Mouse (Mus musculus) skeletal muscle tissue, adult 2 months (tissue): ENCODE data around the gene Grm4.

Source experiments
- DNase-seq: peaks from one replicate; pipeline ENCODE4 v3.0.0-alpha.2; 2012; ENCODE audit warnings: low read depth, low spot score

Grm4 gene

DNA sequence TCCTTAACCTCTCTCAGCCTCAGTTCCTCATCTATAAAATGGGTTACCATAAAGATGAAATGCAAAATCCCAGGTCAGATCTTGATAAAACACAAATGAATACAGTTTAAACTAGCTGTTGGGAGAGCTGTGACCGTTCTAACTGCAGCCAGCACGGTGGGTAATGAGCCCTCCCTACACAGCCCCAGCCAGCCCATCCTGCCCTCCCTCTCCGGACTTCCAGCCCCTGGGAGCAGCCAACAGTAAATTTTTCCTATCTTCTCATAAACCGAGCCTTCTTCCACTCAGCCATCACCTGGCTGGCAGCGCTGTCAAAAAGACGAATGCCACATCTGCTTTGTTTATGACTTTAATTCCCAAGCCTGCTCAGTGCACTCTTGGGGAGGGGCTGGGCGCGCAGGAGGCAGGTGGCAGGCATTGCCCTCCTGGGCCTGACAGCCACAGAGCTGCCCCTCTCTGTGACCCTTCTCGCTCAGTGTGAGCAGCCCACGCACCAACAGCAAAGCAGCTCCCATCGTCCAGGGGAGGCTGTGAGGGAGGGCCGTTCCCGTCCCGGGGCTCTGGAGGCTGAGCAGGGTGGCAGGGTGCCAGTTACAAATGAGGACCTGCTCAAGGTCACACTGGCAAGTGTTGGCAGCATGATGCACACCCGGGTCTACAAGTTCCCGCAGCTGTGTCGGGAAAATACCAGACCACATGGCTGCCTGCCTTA lies 75.7 kb downstream of the Grm4 start:
- DNase-seq = no peak

DNA sequence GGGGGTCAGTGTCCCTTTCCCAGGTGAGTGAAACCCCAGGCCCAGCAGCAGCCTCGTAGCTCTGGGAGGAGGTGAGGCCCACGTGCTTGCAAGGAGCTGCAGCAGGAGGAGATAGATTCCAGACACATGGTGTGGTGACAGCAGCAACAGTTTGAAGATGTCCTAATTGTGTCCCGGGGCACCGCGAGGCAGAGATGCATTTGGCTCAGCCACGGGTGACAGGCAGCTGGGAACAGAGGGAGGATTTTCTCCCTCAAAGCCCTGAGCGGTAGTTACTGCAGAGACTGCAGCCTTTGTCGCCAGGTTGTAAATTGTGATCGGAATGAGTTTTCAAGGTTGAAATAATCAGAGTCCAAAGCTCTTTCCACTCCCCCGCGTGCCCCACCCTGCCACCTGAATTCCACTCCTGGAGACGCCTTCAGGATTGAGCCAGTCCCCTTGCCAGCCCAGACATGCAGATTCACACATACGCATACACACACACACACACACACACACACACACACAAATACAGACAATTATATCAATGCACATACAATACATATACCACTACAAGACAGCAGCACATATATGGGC lies 78.6 kb downstream of the Grm4 start:
- no peak for DNase-seq

DNA sequence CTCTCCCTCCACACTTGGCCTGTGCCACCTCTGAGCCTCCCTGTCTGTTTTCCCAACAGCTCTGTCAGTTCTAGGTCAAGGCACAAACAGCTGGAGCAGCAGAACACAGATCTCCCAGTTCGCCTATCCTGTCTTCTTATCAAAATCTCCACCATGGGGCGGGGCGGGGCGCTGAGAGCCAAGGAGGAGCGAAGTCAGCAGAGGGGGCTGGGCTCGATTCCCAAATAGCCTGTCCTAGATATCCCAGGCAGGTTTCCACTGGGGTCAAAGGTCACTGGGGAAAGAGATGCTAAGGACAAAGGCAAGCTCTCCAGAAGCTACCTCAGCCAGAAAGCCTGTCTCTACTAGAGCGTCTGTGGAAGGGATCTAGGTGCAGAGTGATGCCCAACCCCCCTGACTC lies 79.4 kb downstream of the Grm4 start:
- DNase-seq = no peak

DNA sequence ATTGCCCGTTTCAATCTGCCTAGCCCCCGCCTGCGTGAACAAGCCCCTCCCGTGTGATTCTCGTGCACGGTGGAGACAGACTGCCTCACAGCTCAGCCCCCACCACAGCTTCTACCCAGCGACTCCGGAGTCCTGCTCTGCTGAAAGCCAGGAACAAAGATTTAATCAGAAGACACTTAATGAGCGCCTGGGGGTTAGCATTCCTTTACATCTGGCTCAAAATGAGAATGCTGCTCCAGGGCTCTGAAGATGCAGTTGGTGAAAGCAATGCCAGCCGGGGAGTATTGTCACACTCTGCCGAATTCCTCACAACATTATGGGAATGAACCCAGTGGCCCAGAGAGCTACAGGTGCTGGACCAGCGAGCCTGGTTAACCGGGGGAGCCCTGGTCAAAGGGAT lies 85.4 kb downstream of the Grm4 start:
- DNase-seq = no peak

DNA sequence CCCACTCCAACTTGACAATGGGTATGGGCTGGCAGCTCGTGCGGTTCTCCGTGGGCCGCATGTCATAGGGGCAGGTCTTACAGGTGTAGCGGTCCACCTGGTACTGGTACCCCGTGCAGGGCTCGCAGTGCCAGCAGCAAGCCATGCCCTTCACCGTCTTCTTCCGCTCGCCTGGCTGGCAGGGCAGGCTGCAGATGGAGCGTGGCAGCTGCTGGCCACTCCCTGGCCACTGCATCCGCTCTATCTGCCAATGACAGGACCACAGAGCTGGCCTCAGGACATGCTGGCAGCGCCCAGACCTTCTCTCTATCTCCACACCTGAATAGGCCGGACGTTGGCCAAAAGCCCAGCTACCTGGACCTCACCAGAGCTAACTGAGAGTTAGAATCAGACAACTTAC lies 86.0 kb downstream of the Grm4 start:
- no peak for DNase-seq

DNA sequence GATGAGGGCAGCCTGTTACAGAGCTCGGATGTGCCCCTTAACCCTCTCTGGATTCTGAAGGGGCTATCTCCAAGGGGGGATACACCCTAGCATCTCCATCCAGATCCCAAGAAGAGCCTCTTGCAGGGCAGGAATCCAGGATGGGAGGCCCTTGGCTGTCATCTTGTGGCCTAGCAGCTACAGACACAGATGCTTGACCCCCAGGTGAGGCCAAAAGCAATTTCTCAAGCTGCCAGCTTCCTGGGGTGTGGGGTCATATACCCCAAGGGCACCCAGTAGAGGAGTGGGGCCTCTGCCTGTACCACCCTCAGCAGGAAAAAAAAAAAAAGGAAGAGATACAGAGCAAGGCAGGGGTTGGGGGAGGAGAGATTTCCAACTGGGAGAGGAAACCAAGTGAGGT lies 87.1 kb downstream of the Grm4 start:
- DNase-seq = no peak

DNA sequence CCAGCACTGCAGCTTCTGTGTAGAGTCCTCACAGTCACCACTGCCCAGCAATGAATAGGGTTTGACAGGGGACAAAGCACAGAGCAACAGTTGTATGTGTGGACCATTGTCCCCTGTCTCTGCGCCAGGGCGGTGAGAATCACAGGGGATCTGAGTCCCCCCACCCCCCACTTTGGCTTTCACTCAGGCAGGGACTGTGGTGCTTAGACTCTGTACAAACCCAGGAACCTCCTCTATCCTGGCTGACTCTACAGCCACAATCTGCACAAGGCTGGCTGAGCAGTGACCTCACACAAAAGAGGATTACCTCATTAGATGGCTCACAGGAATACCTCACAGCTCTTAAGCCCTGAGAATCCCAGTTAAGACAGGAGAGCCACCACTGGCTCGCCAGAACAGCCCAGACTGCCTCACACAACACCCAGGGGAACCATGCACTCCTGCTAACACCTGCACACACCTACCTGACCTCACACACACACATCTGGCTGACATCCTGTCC lies 88.0 kb downstream of the Grm4 start:
- no peak for DNase-seq

DNA sequence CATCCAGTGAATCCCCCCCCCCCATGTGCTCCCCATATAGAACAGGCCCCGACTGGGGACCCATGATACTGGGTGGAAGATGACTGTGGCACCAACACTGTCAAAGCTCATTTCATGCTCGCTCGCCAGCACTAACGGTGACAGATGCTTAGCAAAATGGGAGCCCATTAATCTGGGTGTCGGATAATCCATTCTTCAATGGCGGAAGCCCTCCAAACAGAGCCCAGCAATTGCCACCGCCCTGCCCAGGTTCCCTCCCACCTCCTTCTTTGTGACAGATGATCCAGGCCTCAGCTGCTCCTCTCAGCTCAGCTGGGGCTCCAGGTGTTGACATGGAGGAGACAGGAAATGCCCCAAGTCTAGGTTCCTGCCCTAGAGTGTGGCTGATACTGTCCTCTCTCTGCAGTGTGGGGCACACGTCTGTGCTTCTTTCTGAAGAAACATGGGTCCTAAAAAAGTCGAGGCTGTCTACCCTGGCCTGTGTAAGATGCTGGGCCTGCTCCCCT lies 89.0 kb downstream of the Grm4 start:
- no peak for DNase-seq

DNA sequence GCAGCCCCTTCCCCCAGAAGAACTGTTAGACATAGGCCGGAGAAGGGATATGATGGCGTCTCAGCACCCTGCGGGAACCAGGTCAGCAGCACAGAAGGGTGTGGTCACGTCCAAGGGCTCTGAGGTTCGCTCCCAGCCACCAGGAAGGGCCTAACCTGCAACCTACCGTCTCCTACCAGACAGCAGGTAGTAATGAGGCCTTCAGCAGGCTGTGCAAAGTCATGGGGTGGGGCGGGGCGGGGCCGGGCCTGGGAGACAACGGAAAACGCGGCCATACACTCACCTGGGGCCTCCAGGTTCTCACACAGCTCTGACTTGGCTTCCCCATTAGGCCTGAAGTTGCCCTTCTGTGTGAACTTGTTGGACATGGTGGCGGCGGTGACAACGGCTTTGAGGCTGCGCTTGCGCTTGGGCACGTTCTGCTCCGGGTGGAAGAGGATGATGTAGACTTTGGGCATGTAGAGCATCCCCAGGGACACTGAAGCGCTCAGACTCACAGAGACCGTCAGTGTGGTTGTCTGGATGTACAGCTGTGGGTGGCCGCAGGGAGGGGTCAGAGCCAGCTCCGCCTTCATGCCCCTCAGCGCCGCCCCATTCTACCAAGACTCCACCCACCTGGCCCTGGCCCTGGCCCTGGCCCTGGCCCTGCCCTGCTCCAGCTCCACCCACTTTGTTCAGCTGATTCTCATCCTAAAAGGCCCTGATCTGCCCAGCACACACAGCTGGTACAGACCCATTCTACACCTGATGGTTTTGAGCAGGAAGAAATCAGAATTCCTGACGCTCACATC lies 90.0 kb downstream of the Grm4 start:
- DNase-seq = no peak

DNA sequence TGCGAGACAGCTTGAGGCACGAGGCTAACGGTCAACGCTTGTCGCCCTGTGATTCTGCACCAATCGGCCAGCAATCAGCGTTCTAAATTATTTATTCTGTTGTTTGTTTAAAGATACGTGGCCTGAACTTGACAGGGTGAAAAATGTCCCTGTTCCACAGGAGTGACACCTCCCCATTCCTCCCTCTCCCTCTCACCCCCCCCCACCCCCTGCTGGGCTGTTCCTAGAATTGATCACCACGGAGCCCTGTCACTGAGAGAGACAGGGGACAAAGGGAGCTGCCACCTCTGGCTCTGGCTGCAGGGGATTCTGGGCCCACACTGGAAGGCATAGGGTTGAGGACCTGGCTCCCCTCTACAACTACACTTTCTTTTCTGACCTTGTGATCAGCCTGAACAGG lies 91.4 kb downstream of the Grm4 start:
- no peak for DNase-seq

DNA sequence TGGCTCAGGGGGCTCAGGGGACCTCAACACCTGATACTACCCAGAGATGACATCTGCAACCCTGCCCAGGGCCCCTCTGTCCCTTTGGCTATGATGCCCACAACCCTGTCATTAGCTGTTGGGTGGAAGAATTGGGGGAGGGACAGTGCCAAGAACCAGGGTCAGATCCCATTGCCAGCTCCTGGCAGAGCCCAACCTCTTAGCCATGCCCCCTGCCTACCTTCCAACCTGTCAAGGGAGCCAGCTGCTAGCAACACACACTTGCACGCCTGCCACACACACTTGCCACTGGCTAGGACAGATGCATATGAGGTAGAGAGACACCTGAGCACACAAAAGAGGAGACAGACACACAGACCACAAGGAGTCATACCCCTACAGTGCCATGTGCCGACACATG lies 96.2 kb downstream of the Grm4 start:
- DNase-seq = no peak

DNA sequence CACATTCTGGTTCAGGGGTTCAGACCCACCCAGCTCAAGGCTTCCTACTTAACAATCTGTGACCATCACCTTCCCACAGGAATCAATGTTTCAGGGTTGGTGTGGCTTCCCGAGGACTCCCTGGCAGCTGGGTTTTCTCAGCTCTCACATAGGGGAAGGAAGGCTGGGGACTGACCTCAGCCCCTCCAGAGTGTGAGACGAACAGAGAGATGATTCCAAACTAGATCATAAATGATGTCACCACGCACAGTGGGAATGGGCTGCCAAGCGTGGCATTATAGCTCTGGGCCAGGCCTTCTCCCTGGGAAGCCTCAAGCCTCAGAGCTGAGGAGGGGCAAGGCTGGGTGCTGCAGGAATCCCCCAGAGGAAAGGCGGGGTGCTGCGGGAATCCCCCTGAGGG lies 96.8 kb downstream of the Grm4 start:
- DNase-seq = no peak

DNA sequence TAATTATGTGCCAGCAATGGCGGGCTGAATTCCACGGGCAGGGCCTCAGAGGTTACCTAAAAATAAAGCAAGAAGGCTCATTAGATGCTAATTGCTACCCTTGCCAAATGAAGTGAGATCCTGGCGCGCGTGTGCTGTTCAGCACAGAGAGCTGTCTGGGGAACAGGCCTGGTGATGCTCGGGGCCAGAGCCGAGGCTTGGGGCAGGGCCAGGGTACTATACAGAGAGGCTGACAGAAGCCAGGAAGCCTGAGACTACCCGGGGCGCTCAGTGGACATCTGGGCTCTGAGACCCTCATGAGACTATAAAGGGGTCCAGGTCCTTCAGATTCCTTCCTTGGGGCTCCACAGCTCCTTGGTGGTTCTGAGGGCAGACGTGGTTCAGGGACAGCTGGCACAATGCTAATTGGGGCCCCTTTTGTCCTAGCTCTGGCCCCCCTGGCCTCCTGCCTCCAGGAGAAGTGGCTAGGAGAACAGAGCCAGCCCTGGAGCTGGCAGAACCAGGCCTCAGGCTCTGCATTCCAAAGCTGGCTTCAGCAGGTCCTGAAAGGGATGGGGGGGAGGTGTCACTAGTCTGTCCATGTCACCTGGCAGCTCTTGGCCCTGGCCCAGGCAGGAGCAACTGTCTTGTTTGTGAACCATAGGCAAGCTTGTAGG lies 98.3 kb downstream of the Grm4 start:
- no peak for DNase-seq

DNA sequence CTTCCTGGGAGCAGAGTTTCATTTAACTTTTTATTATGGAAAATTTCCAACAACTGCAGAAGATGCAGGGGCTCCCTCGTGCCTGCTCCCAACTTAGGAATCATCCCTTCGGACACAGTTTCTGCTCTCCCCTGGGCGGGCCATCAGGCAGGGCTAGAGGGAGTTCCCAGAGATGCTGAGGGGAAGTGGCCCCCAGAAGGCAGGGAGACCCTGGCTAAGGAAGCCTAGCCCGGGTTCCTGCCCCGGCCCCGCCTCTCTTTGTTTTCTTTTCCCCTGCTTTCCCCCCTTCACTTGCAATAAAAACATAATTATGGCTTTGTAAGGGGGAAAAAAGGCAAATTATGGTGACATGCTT lies 98.9 kb downstream of the Grm4 start:
- DNase-seq = no peak

DNA sequence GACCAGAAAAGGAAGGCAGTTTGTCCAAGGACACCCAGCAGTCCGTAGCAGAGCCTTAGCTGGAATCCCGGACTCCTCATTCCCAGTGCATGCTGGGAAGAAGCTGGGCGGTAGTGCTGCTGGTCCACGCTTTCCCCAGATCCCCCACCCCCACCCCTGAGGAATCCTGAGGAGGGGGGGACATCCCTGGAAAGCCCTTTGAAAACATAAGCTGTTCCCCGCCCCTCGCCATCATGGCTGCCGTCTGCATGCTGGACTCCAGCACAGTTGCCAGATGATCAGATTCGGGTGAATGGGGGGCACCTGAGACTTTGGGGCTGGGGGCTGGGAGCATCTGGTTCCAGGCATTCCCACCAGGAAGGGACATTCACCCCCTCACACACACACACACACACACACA lies 99.4 kb downstream of the Grm4 start:
- no peak for DNase-seq

DNA sequence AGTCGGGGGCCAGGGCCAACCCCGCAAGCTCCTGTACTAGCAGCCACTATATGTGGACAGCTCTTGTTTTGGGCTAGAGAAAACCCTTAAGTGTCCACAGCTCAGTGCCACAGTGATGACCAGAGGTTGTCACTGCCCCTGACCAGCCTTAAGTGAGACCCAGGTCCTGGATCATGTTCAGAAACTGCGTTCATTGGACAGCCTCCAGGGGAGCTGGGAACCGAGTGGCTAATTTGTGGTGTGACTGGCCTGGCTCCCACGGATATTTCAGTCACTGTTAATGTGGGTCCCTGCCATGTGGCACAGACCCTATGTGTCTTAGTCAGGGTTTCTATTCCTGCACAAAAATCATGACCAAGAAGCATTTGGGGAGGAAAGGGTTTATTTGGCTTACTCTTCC lies 112.2 kb downstream of the Grm4 start:
- no peak for DNase-seq

DNA sequence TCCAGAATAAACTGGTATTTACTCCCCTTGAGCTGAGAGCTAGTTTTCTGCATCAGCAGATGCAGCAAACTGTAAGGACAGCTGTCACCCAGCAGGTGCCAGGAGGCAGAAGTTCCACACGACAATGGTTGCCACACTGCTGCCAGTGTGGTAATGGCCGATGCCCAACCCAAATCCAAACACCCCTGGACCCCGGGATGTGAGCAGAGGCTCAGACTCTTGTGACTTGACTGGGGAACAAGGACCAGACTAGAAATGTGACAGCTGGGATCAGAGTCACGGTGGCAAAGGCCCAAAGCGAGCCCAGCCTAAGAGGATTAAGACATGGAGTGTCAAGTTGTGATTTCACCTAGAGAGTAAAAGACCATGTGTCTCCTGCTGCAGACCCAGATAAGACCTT lies 112.7 kb downstream of the Grm4 start:
- no peak for DNase-seq

DNA sequence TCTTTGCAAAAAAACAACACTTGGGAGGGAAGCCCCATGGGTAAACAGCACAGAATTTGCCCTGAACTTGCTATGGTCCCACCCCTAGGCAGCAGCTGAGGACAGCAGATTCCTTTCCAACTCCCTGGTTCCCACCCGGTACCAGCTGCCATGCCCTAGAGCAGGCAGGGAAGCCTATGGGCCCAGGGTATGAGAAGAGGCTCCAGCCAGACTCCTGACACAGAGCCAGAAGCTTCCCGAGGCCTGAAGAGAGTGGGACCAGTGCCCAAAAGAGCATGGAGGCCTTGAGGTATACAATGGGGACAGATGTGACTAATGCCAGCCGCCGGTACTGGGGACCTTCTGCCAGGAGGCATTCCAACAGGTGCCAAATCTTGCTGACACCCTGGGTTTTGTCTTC lies 114.2 kb downstream of the Grm4 start:
- DNase-seq = no peak

DNA sequence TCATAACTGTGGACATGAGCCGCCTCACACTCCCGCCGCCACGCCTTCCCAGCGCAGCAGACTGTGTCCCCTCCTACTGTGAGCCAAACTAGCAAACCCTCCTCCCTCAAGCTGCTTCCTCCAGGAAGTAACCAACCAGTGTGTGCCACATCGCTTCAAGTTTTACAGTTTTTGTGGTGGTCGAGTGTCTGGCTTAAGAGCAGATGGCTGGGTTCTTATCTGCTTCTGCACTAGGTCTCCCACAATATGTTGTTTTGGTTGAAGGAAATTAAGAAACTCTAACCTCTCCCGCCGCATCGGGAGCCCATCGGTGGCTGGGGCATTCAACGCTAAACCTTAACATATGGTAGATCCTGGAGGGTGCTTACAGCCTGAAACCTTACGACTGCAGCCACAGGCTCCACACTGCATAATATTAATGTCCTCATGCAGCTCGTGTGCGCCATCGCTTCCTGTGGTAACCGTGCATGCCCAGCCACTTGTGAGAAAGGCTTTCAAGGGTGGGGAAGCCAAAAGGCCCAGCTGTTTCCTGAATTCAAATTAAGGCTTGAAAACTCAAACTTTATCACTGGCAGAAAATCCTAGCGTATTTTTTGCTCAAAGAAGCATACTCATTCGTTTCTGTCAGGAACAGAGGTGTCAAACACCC lies 115.7 kb downstream of the Grm4 start:
- DNase-seq = no peak

DNA sequence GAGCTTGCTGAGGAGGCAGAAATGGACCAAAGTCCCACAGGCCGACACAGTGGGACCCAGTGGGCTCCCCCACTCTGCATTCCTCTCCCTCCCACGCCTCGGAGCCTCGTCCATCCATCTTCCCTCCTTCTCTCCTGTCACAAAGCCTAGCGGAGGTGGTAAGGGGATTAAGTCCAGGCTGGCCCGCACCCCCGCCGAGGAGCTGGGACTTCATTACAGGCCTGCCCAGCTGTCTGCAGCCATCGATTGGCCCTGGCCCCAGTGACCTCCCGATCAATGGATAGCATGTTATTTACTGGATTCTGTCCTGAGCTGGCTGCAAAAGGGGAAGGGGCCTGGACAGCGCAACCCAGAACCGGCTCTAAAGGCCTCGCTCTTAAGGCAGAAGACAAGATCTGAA lies 120.0 kb downstream of the Grm4 start:
- no peak for DNase-seq

DNA sequence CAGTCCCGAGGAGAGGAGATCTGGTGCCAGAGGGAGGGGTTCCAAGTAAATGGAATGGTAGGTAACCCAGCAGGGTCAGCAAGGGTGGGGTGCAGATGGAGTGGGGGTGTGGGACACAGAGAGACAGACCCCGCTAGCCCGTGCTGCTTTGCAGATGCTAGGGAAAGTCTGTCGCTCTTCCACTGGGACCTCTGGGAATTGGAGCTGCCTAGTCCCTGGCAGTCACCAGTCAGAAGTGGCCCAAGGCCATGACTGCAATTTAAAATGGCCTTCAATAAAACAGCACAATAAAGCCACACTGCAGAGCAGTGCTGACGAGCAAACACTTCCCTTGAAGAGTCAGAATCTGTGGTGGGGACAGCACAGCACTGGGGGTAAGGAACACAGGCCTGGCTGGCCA lies 127.3 kb downstream of the Grm4 start:
- no peak for DNase-seq

DNA sequence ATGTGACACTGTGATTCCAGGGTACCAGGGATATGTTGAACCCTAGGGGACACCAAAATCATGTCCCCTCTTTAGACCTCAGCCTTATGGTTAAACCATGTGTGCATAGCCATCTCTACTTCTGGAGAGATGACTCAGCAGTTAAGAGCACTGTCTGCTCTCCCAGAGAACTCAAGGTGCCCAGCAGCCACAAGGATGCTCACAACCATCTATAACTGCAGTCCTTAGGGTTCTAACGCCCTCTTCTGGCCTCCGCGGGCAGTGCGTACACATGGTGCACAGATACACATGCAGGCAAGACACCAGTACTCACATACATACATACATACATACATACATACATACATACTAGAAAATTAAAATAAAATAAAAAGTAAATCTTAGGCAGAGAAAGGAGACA lies 127.8 kb downstream of the Grm4 start:
- DNase-seq = no peak
